Mouse (Mus musculus): ENCODE measurements around the gene Birc2.

- no peak for TF ChIP-seq TAL1 (conservative IDR thresholded peaks at IDR 0.05; ENCODE audit: low read depth, low read length)
- TF ChIP-seq CTCF (IDR thresholded peaks at IDR 0.05; ENCODE audit: low read depth, low read length), result no peak
These were observed 61.9 kb downstream of the Birc2 start for GRCm38 (mm10) chr9:7775011-7775410.

Data from G1E (cell line).